Mouse (Mus musculus) hindbrain, embryonic 12.5 days (tissue): ENCODE measurements at regions not wholly inside any gene's neighbourhood (a gene's known extent, or its start where the extent isn't known, plus 50 kb on each side); places are given as distances from the start of the nearest gene placed in this dataset.

Source experiments
- ATAC-seq: fragments of 200-750 bp; cut with Nextera tagmentation; 2 replicates; pipeline ENCODE4 v1.8.0; 2017; ENCODE audit warnings: moderate TSS enrichment; ENCODE audit not compliant: low FRiP score
- H3K27ac ChIP-seq: fragments of 300-500 bp; sonication (generic); 2 replicates; pipeline ENCODE4 v1.5.1; 2016; ENCODE audit warnings: mild to moderate bottlenecking
- H3K27me3 ChIP-seq: fragments of 300-500 bp; sonication (generic); 2 replicates; pipeline ENCODE4 v1.6.1; 2016; ENCODE audit warnings: mild to moderate bottlenecking
- H3K36me3 ChIP-seq: fragments of 300-500 bp; sonication (generic); 2 replicates; pipeline ENCODE4 v1.6.1; 2016; ENCODE audit warnings: mild to moderate bottlenecking
- H3K4me1 ChIP-seq: fragments of 300-500 bp; sonication (generic); 2 replicates; pipeline ENCODE4 v1.6.1; 2016
- H3K4me2 ChIP-seq: fragments of 300-500 bp; sonication (generic); replicated peaks from 2 replicates; pipeline ENCODE4 v1.6.1; 2016; ENCODE audit warnings: mild to moderate bottlenecking
- H3K4me3 ChIP-seq: fragments of 300-500 bp; sonication (generic); 2 replicates; pipeline ENCODE4 v1.5.1; 2016; ENCODE audit warnings: mild to moderate bottlenecking
- H3K9ac ChIP-seq: fragments of 300-500 bp; sonication (generic); 2 replicates; pipeline ENCODE4 v1.6.1; 2016; ENCODE audit warnings: mild to moderate bottlenecking, moderate library complexity
- H3K9me3 ChIP-seq: fragments of 300-500 bp; sonication (generic); replicated peaks from 2 replicates; pipeline ENCODE4 v1.6.1; 2016; ENCODE audit warnings: mild to moderate bottlenecking
- WGBS: fragments of 180-500 bp; shearing (Covaris S2); methylation state at CpG from one replicate; pipeline ENCODE4 v1.1.7; 2016; 5-methylcytosine and 5-hydroxymethylcytosine counted together

DNA sequence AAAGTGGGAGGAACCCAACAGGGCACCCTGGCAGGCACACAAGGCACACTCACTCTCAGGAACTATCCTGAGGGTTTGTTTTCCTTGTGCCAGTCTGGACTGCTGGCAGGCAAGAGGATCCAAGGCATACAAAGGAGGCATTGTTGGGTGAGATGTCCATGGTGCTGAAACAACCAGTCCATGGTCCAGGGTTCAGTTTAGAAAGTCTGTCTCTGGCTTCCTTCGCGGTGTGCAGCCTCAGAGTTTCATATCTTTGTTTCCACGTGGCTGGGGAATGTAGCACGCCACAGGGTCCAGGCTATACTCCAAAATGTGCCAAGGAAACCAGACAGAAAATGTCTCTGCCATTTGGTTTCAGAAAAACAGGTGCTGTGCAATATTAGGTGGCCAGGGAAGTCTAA lies 122.6 kb downstream of the Cbln1 start:
- Histone ChIP-seq H3K36me3 (no peaks in the 10 kb centered on the region), H3K4me1 (no peaks in the 10 kb centered on the region), H3K9me3 (no peaks in the 10 kb centered on the region), H3K4me2 (no peak overlapping the region), H3K9ac (no peak overlapping the region), H3K27me3 (no peaks in the 10 kb centered on the region), H3K4me3 (no peak overlapping the region), H3K27ac (no peak overlapping the region)
- ATAC-seq = no peak
- 47% methylated on average over 4 of the region's 4 CpGs for WGBS

GRCm38 (mm10) chr8:87329371-87329770 lies 143.0 kb downstream of the Cbln1 start:
- no peak overlapping the region for H3K27ac ChIP-seq
- ATAC-seq = no peak
- 95% methylated on average over 1 of the region's 1 CpGs for WGBS

DNA sequence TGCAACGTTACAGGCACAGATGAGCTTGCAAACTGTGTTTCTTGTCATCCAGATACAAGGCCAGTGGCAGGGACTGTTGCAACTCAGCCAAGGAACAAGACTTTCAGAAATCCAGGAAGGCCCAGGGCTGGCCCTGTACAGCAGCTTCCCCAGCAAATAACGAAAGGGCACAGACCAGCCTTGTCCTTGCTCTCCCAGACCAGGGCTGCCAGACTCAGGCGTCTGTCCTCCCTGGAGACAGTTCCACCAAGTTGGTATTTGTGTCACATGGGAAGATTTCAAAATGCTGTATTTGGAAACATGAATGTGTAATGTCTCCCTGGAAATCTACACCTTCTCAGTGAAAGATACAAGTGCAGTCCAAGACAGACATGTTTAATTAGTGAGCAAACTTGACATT lies 157.8 kb downstream of the Cbln1 start:
- 73% methylated on average over 3 of the region's 3 CpGs for WGBS
- Histone ChIP-seq H3K9ac (no peak overlapping the region), H3K9me3 (no peaks in the 10 kb centered on the region), H3K4me2 (no peak overlapping the region), H3K27ac (no peak overlapping the region), H3K4me3 (no peak overlapping the region), H3K36me3 (no peaks in the 10 kb centered on the region), H3K4me1 (no peaks in the 10 kb centered on the region), H3K27me3 (no peaks in the 10 kb centered on the region)
- no peak for ATAC-seq

More at GRCm38 (mm10) chr8:87329371-87329770, 143.0 kb downstream of the Cbln1 start:
- H3K36me3 ChIP-seq = no peaks in the 10 kb centered on the region
- H3K9ac ChIP-seq = no peak overlapping the region
- H3K4me2 ChIP-seq = no peak overlapping the region
- H3K9me3 ChIP-seq = no peaks in the 10 kb centered on the region
- H3K27me3 ChIP-seq = no peaks in the 10 kb centered on the region
- H3K4me3 ChIP-seq = no peak overlapping the region
- no peaks in the 10 kb centered on the region for H3K4me1 ChIP-seq

GRCm38 (mm10) chr8:87311282-87311681 lies 161.1 kb downstream of the Cbln1 start:
- H3K4me2 ChIP-seq = no peak overlapping the region
- no peak for ATAC-seq
- no peaks in the 10 kb centered on the region for H3K36me3 ChIP-seq
- no peak overlapping the region for H3K9ac ChIP-seq
- 74% methylated on average over 7 of the region's 7 CpGs for WGBS
- H3K4me1 ChIP-seq = no peaks in the 10 kb centered on the region
- no peak overlapping the region for H3K27ac ChIP-seq
- H3K4me3 ChIP-seq = no peak overlapping the region
- H3K27me3 ChIP-seq = no peaks in the 10 kb centered on the region
- no peaks in the 10 kb centered on the region for H3K9me3 ChIP-seq

DNA sequence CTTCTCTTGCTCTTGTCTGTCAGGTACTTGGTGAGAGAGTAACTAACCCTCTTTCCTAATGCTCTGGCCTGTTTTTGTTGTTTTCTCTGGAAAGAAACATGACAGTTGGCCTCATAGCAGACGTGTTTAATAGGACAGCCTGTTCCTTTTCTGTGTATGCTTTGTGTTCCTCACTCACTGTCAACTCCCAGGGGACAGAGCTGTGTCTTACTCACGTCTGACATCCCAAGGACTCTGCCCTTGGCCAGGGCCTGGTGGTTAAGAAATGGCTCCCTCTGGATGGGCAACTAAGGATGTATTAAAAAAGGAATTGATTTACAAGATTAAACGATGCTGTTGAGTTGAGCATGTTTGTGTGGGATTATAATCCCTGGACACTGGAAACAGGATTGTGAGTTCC lies 164.1 kb downstream of the Cbln1 start:
- no peaks in the 10 kb centered on the region for H3K36me3 ChIP-seq
- no peak overlapping the region for H3K9ac ChIP-seq
- no peaks in the 10 kb centered on the region for H3K4me1 ChIP-seq
- no peaks in the 10 kb centered on the region for H3K27me3 ChIP-seq
- no peak overlapping the region for H3K4me2 ChIP-seq
- no peak for ATAC-seq
- H3K4me3 ChIP-seq = no peak overlapping the region
- no peaks in the 10 kb centered on the region for H3K9me3 ChIP-seq
- no peak overlapping the region for H3K27ac ChIP-seq
- WGBS = 67% methylated on average over 3 of the region's 3 CpGs

DNA sequence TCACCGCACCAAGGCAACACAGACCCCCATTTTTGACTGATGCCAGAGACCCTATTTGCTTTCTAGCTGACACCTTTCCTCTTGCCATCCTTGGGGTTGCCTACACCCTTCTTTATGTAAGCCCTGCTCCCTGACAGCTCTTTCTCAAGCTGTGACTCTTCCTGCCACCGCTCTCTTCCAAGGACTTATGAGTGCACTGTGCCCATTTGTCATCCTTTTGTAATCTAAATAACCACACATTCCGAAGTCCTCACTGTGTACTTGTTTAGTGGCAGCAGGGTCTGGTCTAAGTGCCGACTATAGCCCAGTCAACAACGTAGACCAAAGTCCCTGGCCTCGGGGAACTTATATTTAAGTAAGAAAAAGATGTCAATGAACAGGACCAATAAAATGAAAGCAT lies 167.4 kb downstream of the Cbln1 start:
- Histone ChIP-seq H3K36me3 (no peaks in the 10 kb centered on the region), H3K4me2 (no peak overlapping the region), H3K4me1 (no peaks in the 10 kb centered on the region), H3K9me3 (no peaks in the 10 kb centered on the region), H3K27me3 (no peaks in the 10 kb centered on the region), H3K27ac (no peak overlapping the region), H3K9ac (no peak overlapping the region), H3K4me3 (no peak overlapping the region)
- no peak for ATAC-seq
- WGBS = 90% methylated on average over 6 of the region's 6 CpGs

DNA sequence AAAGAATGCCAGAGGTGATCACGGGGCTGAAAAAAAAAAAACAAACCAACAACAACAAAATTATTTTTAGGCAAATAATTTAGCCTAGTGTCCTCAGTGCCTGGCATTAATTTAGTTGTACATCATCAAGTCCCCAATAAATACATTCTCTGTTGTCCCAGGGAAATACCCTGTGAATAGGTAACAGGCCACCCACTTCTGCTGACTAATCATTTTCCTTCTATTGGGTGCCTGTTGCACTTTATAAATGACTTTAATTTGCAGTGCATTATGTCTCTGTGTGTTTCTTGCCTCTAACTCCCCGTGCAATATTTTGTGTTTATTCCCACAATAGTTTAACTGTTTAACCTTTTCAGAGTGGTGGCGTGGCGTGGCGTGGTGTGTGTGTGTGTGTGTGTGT lies 168.9 kb downstream of the Cbln1 start:
- no peaks in the 10 kb centered on the region for H3K4me1 ChIP-seq
- no peak overlapping the region for H3K4me2 ChIP-seq
- H3K4me3 ChIP-seq = no peak overlapping the region
- no peak overlapping the region for H3K9ac ChIP-seq
- no peaks in the 10 kb centered on the region for H3K27me3 ChIP-seq
- no peak overlapping the region for H3K27ac ChIP-seq
- 87% methylated on average over 5 of the region's 5 CpGs for WGBS
- ATAC-seq = no peak
- no peaks in the 10 kb centered on the region for H3K9me3 ChIP-seq
- no peaks in the 10 kb centered on the region for H3K36me3 ChIP-seq

- Histone ChIP-seq H3K27ac (no peak overlapping the region), H3K4me3 (no peak overlapping the region), H3K9ac (no peak overlapping the region), H3K9me3 (no peaks in the 10 kb centered on the region), H3K36me3 (no peaks in the 10 kb centered on the region), H3K27me3 (no peaks in the 10 kb centered on the region), H3K4me2 (no peak overlapping the region), H3K4me1 (no peaks in the 10 kb centered on the region)
- ATAC-seq = no peak
- WGBS = 89% methylated on average over 6 of the region's 6 CpGs
Measured at GRCm38 (mm10) chr8:87297761-87298160, 174.6 kb downstream of the Cbln1 start.

- H3K27ac ChIP-seq = no peak overlapping the region
- no peaks in the 10 kb centered on the region for H3K9me3 ChIP-seq
- no peaks in the 10 kb centered on the region for H3K4me1 ChIP-seq
- no peak for ATAC-seq
- no peak overlapping the region for H3K4me2 ChIP-seq
- H3K9ac ChIP-seq = no peak overlapping the region
- H3K36me3 ChIP-seq = no peaks in the 10 kb centered on the region
- 92% methylated on average over 3 of the region's 3 CpGs for WGBS
- no peaks in the 10 kb centered on the region for H3K27me3 ChIP-seq
- H3K4me3 ChIP-seq = no peak overlapping the region
Measured at GRCm38 (mm10) chr8:87297331-87297730, 175.1 kb downstream of the Cbln1 start.

DNA sequence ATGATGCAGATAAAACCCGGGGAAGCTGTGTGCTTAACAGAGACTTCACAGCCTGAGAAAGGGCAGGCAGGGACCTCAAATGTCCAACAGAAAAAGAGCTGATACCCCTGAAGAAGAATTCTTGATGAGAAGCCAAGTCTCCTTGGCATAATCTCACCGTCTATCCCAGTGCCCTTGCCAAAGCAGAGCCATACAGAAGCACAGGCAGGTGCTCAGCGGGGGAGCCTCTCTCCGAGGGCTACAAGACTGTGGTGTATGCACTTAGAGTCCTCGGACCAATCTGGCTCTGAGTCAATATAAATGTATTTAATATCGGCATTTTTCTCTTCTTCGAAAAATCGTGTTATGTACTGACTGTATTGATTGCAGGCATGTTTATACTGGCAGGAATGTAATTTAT lies 186.3 kb downstream of the Cbln1 start:
- no peak overlapping the region for H3K9ac ChIP-seq
- 79% methylated on average over 8 of the region's 8 CpGs for WGBS
- H3K27me3 ChIP-seq = no peaks in the 10 kb centered on the region
- no peak overlapping the region for H3K4me3 ChIP-seq
- no peak for ATAC-seq
- no peaks in the 10 kb centered on the region for H3K4me1 ChIP-seq
- no peak overlapping the region for H3K4me2 ChIP-seq
- H3K27ac ChIP-seq = no peak overlapping the region
- no peaks in the 10 kb centered on the region for H3K9me3 ChIP-seq
- no peaks in the 10 kb centered on the region for H3K36me3 ChIP-seq

GRCm38 (mm10) chr8:87284356-87284755 lies 188.1 kb downstream of the Cbln1 start:
- Histone ChIP-seq H3K36me3 (no peaks in the 10 kb centered on the region), H3K4me1 (no peaks in the 10 kb centered on the region), H3K4me2 (no peak overlapping the region), H3K9me3 (no peaks in the 10 kb centered on the region), H3K9ac (no peak overlapping the region), H3K27me3 (no peaks in the 10 kb centered on the region), H3K4me3 (no peak overlapping the region), H3K27ac (no peak overlapping the region)
- 76% methylated on average over 4 of the region's 4 CpGs for WGBS
- no peak for ATAC-seq

- Histone ChIP-seq H3K27ac (no peak overlapping the region), H3K9me3 (no peaks in the 10 kb centered on the region), H3K9ac (no peak overlapping the region), H3K27me3 (no peaks in the 10 kb centered on the region), H3K4me1 (no peaks in the 10 kb centered on the region), H3K36me3 (no peaks in the 10 kb centered on the region), H3K4me2 (no peak overlapping the region), H3K4me3 (no peak overlapping the region)
- WGBS = 95% methylated on average over 4 of the region's 4 CpGs
- ATAC-seq = no peak
Measured at GRCm38 (mm10) chr8:87282511-87282910, 189.9 kb downstream of the Cbln1 start.

GRCm38 (mm10) chr8:87273328-87273727 lies 199.1 kb downstream of the Cbln1 start:
- Histone ChIP-seq H3K27me3 (no peaks in the 10 kb centered on the region), H3K4me3 (no peak overlapping the region), H3K27ac (no peak overlapping the region), H3K9ac (no peak overlapping the region), H3K36me3 (no peaks in the 10 kb centered on the region), H3K4me2 (no peak overlapping the region), H3K4me1 (0 out of 2 replicates have a peak, but pooled peaks cover 3% of the 10 kb centered on the region), H3K9me3 (peaks cover 4% of the 10 kb centered on the region; the same call in 1 of the 2 replicates)
- WGBS = 78% methylated on average over 6 of the region's 6 CpGs
- no peak for ATAC-seq
